Mouse (Mus musculus) limb, embryonic 15.5 days (tissue): ENCODE measurements around the gene Mrps35. TPM values are rescaled to one million over a fixed set of nuclear protein-coding genes. Genes with fewer than 3 reads are reported as not detected.
A peak's percentile ranks its signal among the peaks of the same experiment; 100 is the strongest.

Source experiments
- ATAC-seq: fragments of 200-750 bp; cut with Nextera tagmentation; 2 replicates; pipeline ENCODE4 v1.8.0; 2017; ENCODE audit warnings: low read depth, moderate TSS enrichment; ENCODE audit not compliant: insufficient number of reproducible peaks, low FRiP score, low TSS enrichment
- H3K27ac ChIP-seq: fragments of 300-500 bp; sonication (generic); 2 replicates; pipeline ENCODE4 v1.5.1; 2015; ENCODE audit warnings: moderate library complexity, mild to moderate bottlenecking, inconsistent platforms
- H3K27me3 ChIP-seq: fragments of 300-500 bp; sonication (generic); 2 replicates; pipeline ENCODE4 v1.6.1; 2015; ENCODE audit warnings: inconsistent platforms
- H3K36me3 ChIP-seq: fragments of 300-500 bp; sonication (generic); 2 replicates; pipeline ENCODE4 v1.6.1; 2015; ENCODE audit warnings: inconsistent platforms
- H3K4me1 ChIP-seq: fragments of 300-500 bp; sonication (generic); 2 replicates; pipeline ENCODE4 v1.6.1; 2015; ENCODE audit warnings: inconsistent platforms
- H3K4me2 ChIP-seq: fragments of 300-500 bp; sonication (generic); 2 replicates; pipeline ENCODE4 v1.6.1; 2015; ENCODE audit warnings: mild to moderate bottlenecking, inconsistent platforms
- H3K4me3 ChIP-seq: fragments of 300-500 bp; sonication (generic); 2 replicates; pipeline ENCODE4 v1.5.1; 2015; ENCODE audit warnings: mild to moderate bottlenecking, inconsistent platforms
- H3K9ac ChIP-seq: fragments of 300-500 bp; sonication (generic); 2 replicates; pipeline ENCODE4 v1.6.1; 2015; ENCODE audit warnings: inconsistent platforms
- H3K9me3 ChIP-seq: fragments of 300-500 bp; sonication (generic); 2 replicates; pipeline ENCODE4 v1.6.1; 2016; ENCODE audit warnings: inconsistent platforms
- WGBS: fragments of 180-500 bp; shearing (Covaris S2); methylation state at CpG from one replicate; pipeline ENCODE4 v1.1.7; 2015; 5-methylcytosine and 5-hydroxymethylcytosine counted together
- polyA plus RNA-seq: library from polyadenylated mRNA; unstranded; fragments of >200 nt; fragmentation: Nextera tagmentation; extraction: Ambion mirVana; gene quantifications from 2 replicates; pipeline ENCODE4 v1.2.1, GENCODE M21; 2015

Mrps35 gene
- polyA plus RNA-seq, 1 experiment from 2014 or later = 78.9 TPM

DNA sequence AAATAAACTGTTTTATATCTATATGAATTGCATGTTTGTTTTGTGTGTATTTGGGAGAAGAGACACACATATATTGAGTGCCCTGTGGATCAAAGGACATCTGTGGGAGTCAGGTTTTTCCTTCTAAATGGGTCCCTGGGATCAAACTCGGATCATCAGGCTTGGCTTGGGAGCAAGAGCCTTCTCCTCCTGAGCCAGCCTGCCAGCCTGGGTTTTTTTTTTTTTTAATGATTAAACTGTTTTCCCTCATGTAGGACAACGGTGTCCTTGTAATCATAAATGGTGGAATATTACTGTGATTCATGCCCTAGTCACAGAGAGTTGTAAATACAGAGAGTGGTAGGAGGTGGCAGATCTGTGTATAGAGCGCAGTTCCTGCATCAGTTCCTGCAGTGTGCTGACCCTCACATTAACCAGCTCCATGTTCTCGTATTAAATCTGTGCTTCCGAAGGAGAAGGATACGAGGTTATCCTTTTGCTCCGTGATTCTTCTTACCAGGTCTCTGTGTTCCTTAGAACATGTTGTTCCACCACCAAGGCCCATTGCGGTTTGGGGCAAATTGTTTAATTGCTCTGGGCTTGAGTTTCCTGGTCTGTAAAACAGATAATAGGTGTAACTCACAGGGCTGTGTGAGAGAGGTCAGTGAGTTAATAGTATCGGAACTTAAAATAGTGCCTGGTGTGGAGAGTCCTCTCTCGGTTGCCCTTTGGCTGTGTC is 21.8 kb downstream of the Mrps35 start:
- Histone ChIP-seq H3K27me3 (no peaks in the 10 kb centered on the region), H3K36me3 (peaks cover 41% of the 10 kb centered on the region), H3K4me1 (peaks cover 12% of the 10 kb centered on the region; the same call in 1 of the 2 replicates), H3K9ac (no peak overlapping the region), H3K27ac (no peak overlapping the region), H3K4me2 (no peak overlapping the region), H3K9me3 (no peaks in the 10 kb centered on the region), H3K4me3 (no peak overlapping the region)
- ATAC-seq = no peak
- 79% methylated on average over 10 of the region's 10 CpGs for WGBS

GRCm38 (mm10) chr6:147064944-147065261 is 22.3 kb downstream of the Mrps35 start:
- Histone ChIP-seq H3K4me2 (no peak overlapping the region), H3K36me3 (peaks cover 40% of the 10 kb centered on the region), H3K27ac (no peak overlapping the region), H3K27me3 (no peaks in the 10 kb centered on the region), H3K9ac (no peak overlapping the region), H3K4me1 (peaks cover 12% of the 10 kb centered on the region; the same call in 1 of the 2 replicates), H3K9me3 (no peaks in the 10 kb centered on the region), H3K4me3 (no peak overlapping the region)
- WGBS = 62% methylated on average over 6 of the region's 6 CpGs
- no peak for ATAC-seq

DNA sequence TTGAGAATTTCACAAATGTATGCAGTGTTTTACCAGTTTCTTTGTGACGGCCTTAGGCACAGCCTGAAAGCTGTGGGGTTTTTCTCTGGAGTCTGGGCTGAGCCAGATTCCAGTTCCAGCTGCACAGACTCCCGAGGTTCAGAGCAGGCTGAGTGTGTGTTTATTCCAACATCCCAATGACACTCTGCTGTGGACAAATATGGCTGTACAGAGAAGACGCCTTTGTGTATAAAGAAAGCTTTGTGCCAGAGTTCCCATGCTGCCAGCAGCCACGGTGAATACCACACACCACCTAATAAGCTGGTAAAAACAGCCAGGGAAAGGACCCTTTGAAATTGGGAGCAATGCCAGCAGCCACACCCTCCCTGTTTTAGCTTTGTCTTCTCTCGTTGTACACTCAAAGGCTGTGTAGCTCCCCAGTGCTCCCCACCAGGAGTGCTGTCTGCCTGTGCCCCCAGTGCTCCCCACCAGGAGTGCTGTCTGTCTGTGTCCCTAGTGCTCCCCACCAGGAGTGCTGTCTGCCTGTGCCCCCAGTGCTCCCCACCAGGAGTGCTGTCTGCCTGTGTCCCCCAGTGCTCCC is 33.3 kb downstream of the Mrps35 start:
- Histone ChIP-seq H3K4me3 (no peak overlapping the region), H3K9me3 (no peaks in the 10 kb centered on the region), H3K27me3 (no peaks in the 10 kb centered on the region), H3K36me3 (peaks cover 23% of the 10 kb centered on the region), H3K9ac (no peak overlapping the region), H3K4me1 (no peaks in the 10 kb centered on the region), H3K4me2 (no peak overlapping the region), H3K27ac (no peak overlapping the region)
- no peak for ATAC-seq
- 38% methylated on average over 5 of the region's 5 CpGs for WGBS

GRCm38 (mm10) chr6:147076878-147077277 is 34.3 kb downstream of the Mrps35 start:
- Histone ChIP-seq H3K27ac (no peak overlapping the region), H3K9me3 (no peaks in the 10 kb centered on the region), H3K9ac (no peak overlapping the region), H3K4me1 (no peaks in the 10 kb centered on the region), H3K4me3 (no peak overlapping the region), H3K27me3 (no peaks in the 10 kb centered on the region), H3K4me2 (no peak overlapping the region), H3K36me3 (peaks cover 13% of the 10 kb centered on the region)
- 84% methylated on average over 8 of the region's 8 CpGs for WGBS
- ATAC-seq = no peak

DNA sequence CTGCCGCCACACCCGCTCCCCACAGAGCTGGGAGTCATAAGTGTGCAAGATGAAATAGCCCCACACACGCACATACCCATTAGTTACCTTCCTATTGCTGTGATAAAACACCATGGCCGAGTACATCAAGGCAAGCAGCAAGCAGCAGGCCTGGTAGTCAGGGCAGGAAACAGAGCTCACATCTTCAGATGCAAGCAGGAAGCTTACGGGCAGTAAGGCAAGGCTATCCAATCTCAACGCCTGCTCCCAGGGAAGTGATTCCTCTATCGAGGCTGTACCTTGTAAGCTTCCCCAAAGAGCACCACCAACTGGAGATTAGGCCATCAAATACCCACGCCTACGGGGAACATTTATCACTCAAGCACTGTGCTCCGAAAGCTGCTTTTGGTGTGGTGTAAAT is 37.4 kb downstream of the Mrps35 start:
- Histone ChIP-seq H3K27ac (no peak overlapping the region), H3K27me3 (no peaks in the 10 kb centered on the region), H3K4me2 (no peak overlapping the region), H3K4me3 (no peak overlapping the region), H3K9ac (no peak overlapping the region), H3K36me3 (no peaks in the 10 kb centered on the region; the same call in 1 of the 2 replicates), H3K9me3 (no peaks in the 10 kb centered on the region), H3K4me1 (no peaks in the 10 kb centered on the region)
- WGBS = 94% methylated on average over 10 of the region's 10 CpGs
- no peak for ATAC-seq

DNA sequence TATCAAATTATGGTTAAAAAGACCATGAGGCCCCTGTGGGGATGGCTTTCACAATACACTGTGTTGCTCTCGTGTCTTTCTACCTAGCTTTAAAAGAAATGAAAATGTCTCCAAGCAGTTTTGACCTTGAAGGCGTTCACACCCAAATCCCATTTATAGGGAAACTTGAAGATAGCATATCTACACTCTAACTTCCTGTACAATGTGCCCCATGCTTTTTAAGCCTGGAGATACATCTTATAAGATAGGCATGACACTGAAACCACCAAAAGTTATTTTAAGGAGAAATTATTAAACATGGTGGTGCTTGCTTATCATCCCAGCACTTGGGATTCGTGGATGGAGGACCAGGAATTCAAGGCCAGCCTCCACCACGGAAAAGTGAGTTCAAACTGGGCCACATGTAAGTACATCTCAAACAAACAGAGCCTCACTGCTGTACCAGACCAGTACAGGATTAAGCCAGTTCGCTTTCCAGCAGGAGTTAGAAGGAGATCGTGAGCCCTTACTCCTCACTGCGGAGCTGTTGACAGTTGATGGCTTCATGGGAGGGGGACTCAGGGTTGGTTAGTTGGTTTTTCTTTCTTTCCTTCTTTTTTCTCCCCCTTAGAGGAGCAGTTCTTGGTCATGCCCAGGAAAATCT is 43.0 kb downstream of the Mrps35 start:
- Histone ChIP-seq H3K9me3 (no peaks in the 10 kb centered on the region), H3K36me3 (no peaks in the 10 kb centered on the region), H3K4me3 (no peak overlapping the region), H3K27ac (no peak overlapping the region), H3K4me1 (peaks cover 8% of the 10 kb centered on the region), H3K9ac (no peak overlapping the region), H3K27me3 (no peaks in the 10 kb centered on the region), H3K4me2 (no peak overlapping the region)
- WGBS = 67% methylated on average over 7 of the region's 7 CpGs
- no peak for ATAC-seq

DNA sequence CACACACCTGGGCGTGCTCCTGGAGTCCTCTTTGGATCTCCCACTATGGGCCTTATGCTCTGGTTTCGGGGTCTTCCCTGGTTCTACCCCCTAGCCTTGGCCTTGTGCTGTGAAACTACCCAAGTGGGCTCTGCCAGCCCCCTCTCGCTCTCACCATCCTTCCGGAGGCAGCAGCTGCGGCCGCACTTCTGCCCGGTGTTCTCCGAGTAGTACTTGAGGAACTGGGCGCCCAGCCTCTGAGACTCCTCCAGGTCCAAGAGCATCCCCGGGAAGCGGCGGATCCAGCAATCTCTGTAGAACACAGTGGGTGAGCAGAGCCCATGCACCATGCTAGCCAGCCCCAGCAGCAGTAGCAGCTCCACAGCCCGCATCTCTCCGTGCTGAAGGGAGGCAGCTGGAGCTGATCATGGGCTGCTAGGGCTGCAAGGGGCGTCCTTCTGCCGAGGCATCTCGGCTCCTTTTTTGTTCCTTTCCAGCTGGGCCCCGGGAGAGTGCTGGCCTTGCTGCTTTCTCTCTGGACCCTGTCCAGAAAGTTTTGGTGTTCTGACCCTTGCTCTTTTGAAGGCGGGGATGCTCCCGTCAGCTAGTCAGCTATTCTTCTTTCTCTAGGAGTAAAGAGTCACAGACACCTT is 44.1 kb downstream of the Mrps35 start, which contains the start of gene Mansc4:
Gene Mansc4, minus strand, starts transcription at position 439 of the 632 bp plus-strand sequence.
- Histone ChIP-seq H3K4me3 (peak within 1 kb of the TSS; percentile 21), H3K36me3 (no peaks in the 10 kb centered on the region), H3K4me1 (peaks cover 15% of the 10 kb centered on the region), H3K27ac (no peak within 1 kb of the TSS), H3K9ac (0 out of 2 replicates have a peak within 1 kb of the TSS, but pooled peaks have one; percentile 10), H3K9me3 (no peaks in the 10 kb centered on the region), H3K27me3 (no peaks in the 10 kb centered on the region), H3K4me2 (peak within 1 kb of the TSS; percentile 46)
- WGBS = 8% methylated on average over 20 of the region's 20 CpGs
- no peak for ATAC-seq

DNA sequence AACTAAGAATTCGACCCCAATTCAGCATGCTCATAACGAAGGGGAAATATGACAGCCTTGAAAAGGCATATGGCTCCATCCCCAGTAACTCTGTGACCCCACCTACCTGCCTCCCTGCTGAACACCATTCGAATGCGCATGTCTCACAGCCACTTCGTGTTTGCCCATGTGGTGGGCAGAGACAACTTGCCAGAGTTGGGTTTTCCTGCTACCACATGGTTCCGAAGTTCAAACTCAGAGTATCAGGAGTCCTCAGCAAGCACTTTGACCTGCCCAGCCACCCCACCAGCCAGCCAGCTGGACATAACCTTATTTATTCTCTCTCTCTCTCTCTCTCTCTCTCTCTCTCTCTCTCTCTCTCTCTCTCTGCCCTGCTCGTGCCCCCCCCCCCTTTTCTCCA is 45.2 kb downstream of the Mrps35 start:
- Histone ChIP-seq H3K9me3 (no peaks in the 10 kb centered on the region), H3K27ac (no peak overlapping the region), H3K4me1 (peaks cover 24% of the 10 kb centered on the region), H3K9ac (no peak overlapping the region), H3K4me2 (no peak overlapping the region), H3K36me3 (no peaks in the 10 kb centered on the region), H3K27me3 (no peaks in the 10 kb centered on the region), H3K4me3 (no peak overlapping the region)
- no peak for ATAC-seq
- 58% methylated on average over 6 of the region's 7 CpGs for WGBS

- no peaks in the 10 kb centered on the region for H3K27me3 ChIP-seq
- H3K9me3 ChIP-seq = no peaks in the 10 kb centered on the region
- WGBS = 82% methylated on average over 3 of the region's 3 CpGs
- no peak overlapping the region for H3K9ac ChIP-seq
- no peak overlapping the region for H3K4me3 ChIP-seq
- no peak for ATAC-seq
- H3K27ac ChIP-seq = no peak overlapping the region
- no peak overlapping the region for H3K4me2 ChIP-seq
- H3K36me3 ChIP-seq = no peaks in the 10 kb centered on the region
- H3K4me1 ChIP-seq = peaks cover 29% of the 10 kb centered on the region
Observed at GRCm38 (mm10) chr6:147088517-147088916, 46.0 kb downstream of the Mrps35 start.

DNA sequence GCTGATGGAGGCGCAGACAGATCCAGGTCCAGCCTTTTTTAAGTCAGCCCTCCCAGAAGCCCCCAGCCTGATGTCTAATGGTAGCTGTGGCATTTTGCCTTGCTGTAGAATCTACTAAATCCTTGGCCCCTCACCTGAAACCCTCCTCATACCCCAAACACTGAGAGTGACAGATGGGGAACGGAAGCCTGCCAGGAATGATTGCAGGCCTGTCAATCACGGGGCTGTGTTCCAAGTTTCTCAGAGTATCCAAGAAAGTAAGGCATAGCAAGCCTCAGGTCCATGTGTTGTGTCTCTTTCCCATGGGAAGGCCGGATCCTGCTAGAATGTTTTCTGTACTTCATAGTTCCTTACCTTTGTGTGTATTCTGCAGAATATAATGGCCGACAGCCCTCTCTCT is 47.6 kb downstream of the Mrps35 start:
- WGBS = 76% methylated on average over 5 of the region's 5 CpGs
- H3K36me3 ChIP-seq = peaks cover 3% of the 10 kb centered on the region; the same call in 1 of the 2 replicates
- no peak for ATAC-seq
- no peaks in the 10 kb centered on the region for H3K27me3 ChIP-seq
- no peaks in the 10 kb centered on the region for H3K9me3 ChIP-seq
- no peak overlapping the region for H3K27ac ChIP-seq
- H3K4me2 ChIP-seq = 0 out of 2 replicates have a peak overlapping the region, but pooled peaks have one; percentile 83
- no peak overlapping the region for H3K9ac ChIP-seq
- peaks cover 35% of the 10 kb centered on the region for H3K4me1 ChIP-seq
- peak overlapping the region; percentile 85; the same call in 1 of the 2 replicates for H3K4me3 ChIP-seq

GRCm38 (mm10) chr6:147091136-147092120 is 48.9 kb downstream of the Mrps35 start, which contains the start of gene Klhl42:
Gene Klhl42, plus strand, starts transcription at chr6:147091379.
- ATAC-seq = peak; percentile 88
- WGBS = under 1% methylated on average over 98 of the region's 99 CpGs
- peaks cover 35% of the 10 kb centered on the region for H3K4me1 ChIP-seq

More at GRCm38 (mm10) chr6:147091136-147092120, 48.9 kb downstream of the Mrps35 start, which contains the start of gene Klhl42:
- Histone ChIP-seq H3K4me3 (peak within 1 kb of the TSS; percentile 85), H3K27me3 (no peaks in the 10 kb centered on the region), H3K9ac (peak within 1 kb of the TSS; percentile 94), H3K9me3 (no peaks in the 10 kb centered on the region), H3K36me3 (peaks cover 3% of the 10 kb centered on the region; the same call in 1 of the 2 replicates), H3K27ac (peak within 1 kb of the TSS; percentile 89), H3K4me2 (peak within 1 kb of the TSS; percentile 83)
